Mouse (Mus musculus): ENCODE results near the gene Dennd4c. TPM values are rescaled to one million over a fixed set of nuclear protein-coding genes. Genes with fewer than 3 reads are reported as not detected.

The Dennd4c gene
- 15.0 and 21.6 TPM in 2 replicates for total RNA-seq (2014; fragmentation: Nextera tagmentation)
- 37.0 and 38.0 TPM in 2 replicates for total RNA-seq (2017)

- ATAC-seq (replicated peaks; ENCODE audit: low FRiP score, low TSS enrichment, poor library complexity, severe bottlenecking), result peak; percentile 94
Observed at GRCm38 (mm10) chr4:86748336-86749291, at the start of gene Dennd4c. Dennd4c (plus strand) TSS chr4:86748555.

GRCm38 (mm10) chr4:86699161-86699865, 49.0 kb upstream of the Dennd4c start:
- no peak for ATAC-seq (replicated peaks; ENCODE audit: low FRiP score, low TSS enrichment, poor library complexity, severe bottlenecking)

DNA sequence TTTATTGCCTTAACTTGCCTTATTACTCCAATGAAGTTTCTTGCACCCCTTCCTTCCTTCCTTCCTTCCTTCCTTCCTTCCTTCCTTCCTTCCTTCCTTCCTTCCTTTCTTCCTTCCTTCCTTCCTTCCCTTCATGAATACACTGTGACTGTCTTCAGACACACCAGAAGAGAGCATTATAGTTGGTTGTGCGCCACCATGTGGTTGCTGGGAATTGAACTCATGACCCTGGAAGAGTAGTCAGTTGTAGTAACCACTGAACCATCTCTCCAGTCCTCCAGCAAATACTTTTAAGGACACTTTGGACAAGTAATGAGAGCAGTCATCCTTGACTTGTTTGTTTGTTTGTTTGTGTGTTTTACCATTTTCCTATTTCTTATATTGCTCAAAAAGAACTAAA, 39.6 kb upstream of the Dennd4c start:
- ATAC-seq (replicated peaks; ENCODE audit: low FRiP score, low TSS enrichment, poor library complexity, severe bottlenecking), result no peak

GRCm38 (mm10) chr4:86710034-86710650, 38.2 kb upstream of the Dennd4c start:
- ATAC-seq (replicated peaks; ENCODE audit: low FRiP score, low TSS enrichment, poor library complexity, severe bottlenecking), result no peak

DNA sequence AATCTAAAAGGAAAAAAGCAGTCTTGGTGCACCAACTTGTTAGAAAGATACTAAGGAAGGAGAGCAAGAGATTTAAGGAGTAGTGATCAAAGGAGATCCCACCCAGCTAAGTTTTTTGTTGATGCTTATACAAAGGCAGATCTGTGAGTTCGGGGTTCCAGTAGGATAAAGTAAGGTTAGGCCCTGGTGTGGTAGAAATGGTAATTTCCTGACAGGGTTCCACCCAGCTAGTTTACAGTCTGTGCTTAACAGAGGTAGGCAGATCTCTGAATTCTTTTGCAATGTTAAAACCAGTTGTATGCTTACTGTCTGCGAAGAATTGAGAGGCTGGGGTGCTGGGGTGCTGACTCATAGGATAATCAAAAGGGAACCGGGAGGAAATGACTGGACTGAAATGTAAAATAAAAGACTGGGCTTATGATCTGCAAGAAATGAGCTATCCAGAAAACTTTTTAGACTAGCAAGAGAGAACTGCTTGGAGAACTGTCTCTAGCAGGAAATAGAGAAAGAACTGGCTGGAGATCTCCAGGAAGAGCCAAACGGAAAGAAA, 37.6 kb upstream of the Dennd4c start:
- ATAC-seq (replicated peaks; ENCODE audit: low FRiP score, low TSS enrichment, poor library complexity, severe bottlenecking), result no peak

- no peak for ATAC-seq (replicated peaks; ENCODE audit: low FRiP score, low TSS enrichment, poor library complexity, severe bottlenecking)
Observed at GRCm38 (mm10) chr4:86712751-86713195, 35.6 kb upstream of the Dennd4c start.

- no peak for ATAC-seq (replicated peaks; ENCODE audit: low FRiP score, low TSS enrichment, poor library complexity, severe bottlenecking)
Observed at GRCm38 (mm10) chr4:86713518-86713917, 34.8 kb upstream of the Dennd4c start.

GRCm38 (mm10) chr4:86715341-86715740, 33.0 kb upstream of the Dennd4c start:
- ATAC-seq (replicated peaks; ENCODE audit: low FRiP score, low TSS enrichment, poor library complexity, severe bottlenecking), result no peak

- ATAC-seq (replicated peaks; ENCODE audit: low FRiP score, low TSS enrichment, poor library complexity, severe bottlenecking), result 0 out of 2 replicates have a peak, but pooled peaks have one; percentile 30
Observed at GRCm38 (mm10) chr4:86717176-86717575, 31.2 kb upstream of the Dennd4c start.

DNA sequence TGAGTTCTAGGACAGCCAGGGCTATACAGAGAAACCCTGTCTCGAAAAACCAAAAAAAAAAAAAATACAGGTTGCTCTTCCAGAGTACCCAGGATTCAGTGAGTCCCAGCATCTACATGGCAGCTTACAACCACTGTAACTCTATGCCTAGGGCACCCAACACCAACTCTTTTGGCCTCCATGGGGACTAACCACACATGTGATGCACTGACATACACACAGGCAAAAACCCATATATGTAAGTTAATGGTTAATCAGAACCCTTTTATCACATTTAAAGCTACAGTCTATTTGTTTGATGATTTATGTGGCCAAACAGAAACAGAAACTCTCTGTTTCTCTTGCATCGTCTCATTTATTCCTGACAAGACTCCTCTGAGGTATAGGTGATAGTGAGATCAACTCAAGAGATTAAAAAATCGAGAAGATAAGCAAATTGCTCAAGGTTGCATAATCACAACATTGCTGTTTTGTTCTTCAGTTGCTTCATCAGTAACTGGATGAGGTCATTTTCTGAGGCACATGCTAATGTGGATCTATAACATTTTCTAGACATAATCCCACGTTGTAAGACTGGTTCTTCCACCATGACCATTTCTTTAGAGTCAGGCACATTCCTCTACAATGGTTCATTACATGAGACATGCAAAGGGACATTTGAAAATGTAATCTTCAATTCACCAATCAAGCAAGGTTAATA, 29.3 kb upstream of the Dennd4c start:
- no peak for ATAC-seq (replicated peaks; ENCODE audit: low FRiP score, low TSS enrichment, poor library complexity, severe bottlenecking)

DNA sequence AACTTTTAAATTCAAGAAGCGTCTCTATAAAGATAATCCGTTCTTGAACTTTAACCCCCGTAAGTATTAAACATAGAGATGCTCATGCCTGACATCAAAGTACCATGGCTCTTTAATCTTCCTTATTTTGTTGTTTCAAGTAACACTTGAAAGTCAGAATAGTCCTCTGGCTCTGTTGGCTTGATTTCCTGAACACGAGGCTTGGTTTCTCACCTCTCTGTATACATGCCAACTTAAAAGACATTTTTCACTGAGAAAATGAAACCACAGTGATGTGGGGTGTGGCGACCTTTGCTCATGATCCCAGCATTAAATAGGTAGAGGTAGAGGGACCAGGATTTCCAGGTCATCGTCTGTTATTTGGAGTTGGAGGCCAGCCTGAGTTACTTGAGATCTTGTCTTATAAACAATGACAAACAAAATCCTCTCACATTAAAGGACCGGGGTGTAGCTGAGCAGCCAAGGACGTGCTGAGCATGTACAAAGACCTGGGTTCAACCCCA, 26.4 kb upstream of the Dennd4c start:
- no peak for ATAC-seq (replicated peaks; ENCODE audit: low FRiP score, low TSS enrichment, poor library complexity, severe bottlenecking)

GRCm38 (mm10) chr4:86725175-86725574, 23.2 kb upstream of the Dennd4c start:
- peak; percentile 89 for ATAC-seq (replicated peaks; ENCODE audit: low FRiP score, low TSS enrichment, poor library complexity, severe bottlenecking)

- no peak for ATAC-seq (replicated peaks; ENCODE audit: low FRiP score, low TSS enrichment, poor library complexity, severe bottlenecking)
Observed at GRCm38 (mm10) chr4:86726141-86726540, 22.2 kb upstream of the Dennd4c start.

- ATAC-seq (replicated peaks; ENCODE audit: low FRiP score, low TSS enrichment, poor library complexity, severe bottlenecking), result no peak
Observed at GRCm38 (mm10) chr4:86729829-86730228, 18.5 kb upstream of the Dennd4c start.

DNA sequence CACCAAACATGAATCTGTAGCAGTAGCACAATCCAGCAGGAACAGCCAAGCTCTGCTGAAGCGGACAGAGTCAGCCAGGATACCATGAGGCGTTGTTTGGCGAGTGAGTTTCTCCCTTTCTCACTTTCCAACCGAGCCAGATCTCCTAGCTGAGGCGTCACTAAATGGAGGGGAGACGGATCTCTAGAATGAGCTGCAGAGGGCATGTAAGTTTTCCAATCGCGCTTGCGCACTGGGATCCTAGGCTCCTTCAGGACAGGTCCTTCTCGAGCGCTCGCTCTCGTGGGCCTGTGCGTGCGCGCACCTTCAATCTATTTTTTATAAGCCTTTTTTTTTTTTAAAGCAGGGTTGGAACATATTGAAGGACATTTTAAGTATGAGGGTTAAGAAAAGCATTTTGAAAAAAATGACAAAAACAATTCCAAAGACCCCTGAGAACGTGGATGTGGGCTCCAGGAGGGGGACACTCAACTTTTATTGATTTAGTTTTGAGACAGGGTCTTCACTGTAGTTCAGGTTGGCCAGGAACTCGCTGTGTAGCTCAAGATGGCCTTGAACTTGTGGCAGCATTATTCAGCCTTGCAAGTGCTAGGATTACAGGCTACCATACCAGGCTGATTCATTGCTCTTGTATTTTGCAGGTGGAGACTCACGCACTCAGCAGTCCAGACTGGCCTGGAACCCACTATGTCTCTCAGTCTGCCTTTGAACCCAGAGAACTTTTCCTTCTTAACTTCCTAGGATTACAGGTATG, 14.1 kb upstream of the Dennd4c start:
- no peak for ATAC-seq (replicated peaks; ENCODE audit: low FRiP score, low TSS enrichment, poor library complexity, severe bottlenecking)

DNA sequence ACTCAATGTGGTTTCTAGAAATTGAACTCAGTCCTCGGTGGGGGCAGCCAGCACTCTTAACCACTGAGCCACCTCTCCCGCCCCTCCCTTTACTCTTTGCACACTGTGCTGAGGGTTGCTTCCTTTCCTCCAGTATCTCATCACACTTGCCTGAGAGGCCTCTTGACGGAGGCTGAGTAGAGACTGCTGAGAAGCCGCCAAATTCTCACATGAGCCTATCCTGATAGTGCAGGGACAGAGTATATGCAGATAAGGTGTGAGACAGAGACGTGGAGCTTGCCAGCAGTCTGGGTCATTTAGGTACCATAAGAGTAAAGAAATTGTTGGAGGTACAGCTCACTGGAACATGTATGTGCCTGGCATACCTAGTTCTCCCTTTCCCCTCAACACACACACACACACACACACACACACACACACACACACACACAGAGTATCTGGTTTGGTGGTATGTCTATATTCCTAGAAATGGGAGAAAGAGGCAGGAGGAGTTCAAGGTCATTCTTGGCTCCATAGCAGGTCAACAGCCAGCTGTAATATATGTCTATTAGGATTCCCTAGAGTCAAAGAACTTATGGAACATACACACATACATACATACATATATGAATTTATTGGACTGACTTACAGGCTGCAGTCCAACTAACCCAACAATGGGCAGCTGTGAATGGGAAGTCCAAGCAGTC, 8.9 kb upstream of the Dennd4c start:
- peak; percentile 100 for ATAC-seq (replicated peaks; ENCODE audit: low FRiP score, low TSS enrichment, poor library complexity, severe bottlenecking)

DNA sequence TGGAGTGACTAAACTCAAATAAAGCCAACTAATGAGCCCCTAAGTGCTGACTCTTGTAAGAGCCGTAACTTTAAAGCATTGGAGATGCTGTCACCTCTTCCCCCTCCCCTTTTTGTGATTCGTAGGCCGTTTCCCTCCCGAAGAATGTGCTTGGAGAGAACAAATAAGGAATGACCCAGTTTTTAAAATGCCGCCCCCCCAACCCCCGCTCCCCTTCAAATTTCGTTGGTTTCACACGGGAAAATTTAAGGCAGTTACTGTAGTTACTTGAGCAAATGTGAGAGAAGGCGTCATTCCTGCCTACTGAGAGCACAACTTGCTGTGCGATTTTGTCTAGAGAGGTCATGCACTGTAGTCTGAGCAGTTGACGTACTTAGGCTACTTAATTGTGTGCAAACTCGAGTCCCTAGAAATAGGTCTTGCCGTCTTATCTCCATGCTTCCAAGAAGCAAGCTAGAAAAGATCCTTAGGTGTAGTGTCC, 1.0 kb downstream of the Dennd4c start:
- ATAC-seq (replicated peaks; ENCODE audit: low FRiP score, low TSS enrichment, poor library complexity, severe bottlenecking), result 0 out of 2 replicates have a peak, but pooled peaks have one; percentile 6
